Mouse (Mus musculus): ENCODE measurements around the gene Tmem132a. TPM values are rescaled to one million over a fixed set of nuclear protein-coding genes. Genes with fewer than 3 reads are reported as not detected.

Gene Tmem132a
- total RNA-seq, 2 experiments from 2014 or later = 2.8 to 7.2 TPM

DNA sequence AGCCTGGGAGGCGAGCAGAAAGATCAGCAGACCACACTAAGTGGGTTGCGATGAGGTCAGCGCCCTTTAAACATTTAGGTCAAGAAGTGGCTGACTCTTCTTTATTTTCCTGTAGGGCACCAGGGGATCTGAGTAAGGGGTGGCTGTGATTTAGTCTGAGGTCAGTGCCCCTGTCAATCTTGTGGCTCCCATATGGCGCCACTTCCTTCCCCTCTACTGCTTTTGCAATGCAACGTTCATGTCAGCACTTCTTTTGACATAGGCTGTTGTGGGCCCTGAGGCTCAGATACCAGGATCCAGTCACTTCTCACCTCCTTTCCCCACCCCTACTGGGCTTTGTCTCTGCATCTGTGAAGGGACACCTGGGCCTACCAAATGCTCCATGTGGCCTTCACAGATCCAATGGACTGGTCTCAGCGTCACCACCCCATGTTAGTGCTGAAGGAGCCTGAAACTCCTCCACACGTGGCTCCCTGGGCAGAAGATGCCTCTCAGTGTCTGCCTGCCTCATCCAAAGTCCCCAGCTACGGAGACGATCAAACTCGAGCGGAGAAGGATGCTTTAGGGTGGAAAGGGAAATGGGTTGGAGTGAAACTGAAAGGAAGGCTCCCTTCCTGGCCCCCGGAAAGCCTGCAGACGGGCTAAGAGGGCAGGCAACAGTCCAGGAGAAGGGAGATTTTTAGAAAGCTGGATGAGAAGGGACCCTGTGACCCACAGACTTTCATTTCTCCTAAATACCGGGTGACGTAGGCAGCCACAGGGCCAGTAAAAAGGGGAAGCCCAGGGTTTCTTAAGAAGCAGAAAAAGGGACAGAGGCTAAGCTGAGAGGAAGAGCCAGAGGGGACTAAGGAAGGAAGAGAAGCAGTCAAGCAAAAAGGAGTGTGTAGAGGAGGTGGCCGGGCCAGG is 27.8 kb downstream of the Tmem132a start:
- intact Hi-C loops (cut with DNase I) = no loop called here
- TF ChIP-seq CTCF (IDR thresholded peaks at IDR 0.05) = no peak
- Histone ChIP-seq H3K27ac (peak overlapping the region; percentile 61), H3K4me3 (peak overlapping the region; percentile 46)
- no peak for DNase-seq

DNA sequence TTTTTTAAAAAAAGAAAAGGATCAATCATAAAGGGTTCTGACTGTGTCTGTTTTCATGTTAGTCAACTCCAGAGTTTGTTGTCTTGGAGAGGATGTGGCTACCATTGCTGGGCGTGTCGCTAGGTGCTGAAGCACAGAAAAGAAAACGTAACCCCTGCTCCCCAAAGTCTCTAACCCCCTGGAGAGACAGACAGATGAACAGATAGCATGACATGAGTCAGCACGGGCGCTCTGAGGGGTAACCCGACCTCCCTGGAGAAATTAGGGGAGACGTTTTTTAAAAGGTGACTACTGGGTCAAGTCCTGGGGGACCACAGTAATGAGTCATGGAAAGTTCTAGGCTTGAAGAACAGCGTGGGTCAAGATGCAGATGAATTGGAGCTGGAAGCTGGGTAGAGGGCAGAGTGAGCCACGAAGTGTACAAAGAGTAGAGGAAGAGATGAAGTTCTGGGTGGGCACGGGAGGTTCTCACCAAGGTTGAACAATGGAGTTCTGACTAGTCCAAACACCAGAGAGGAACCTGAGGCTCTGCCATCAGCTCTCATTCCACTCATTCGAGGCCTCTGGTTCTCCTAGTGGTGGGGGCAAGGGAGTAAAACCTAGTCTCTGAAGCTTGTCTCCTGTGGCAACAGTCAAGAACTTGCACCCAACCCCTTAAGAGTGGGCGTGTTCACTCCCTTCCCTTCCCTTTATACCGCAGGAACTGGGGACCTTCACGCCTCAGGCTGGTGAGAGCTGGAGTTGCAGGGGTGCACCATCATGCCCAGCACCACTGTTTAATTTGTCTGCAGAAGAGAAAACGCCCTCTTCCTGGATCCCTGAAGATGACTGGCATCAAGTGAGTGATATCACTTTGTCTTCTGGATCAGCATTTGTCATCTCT is 30.5 kb downstream of the Tmem132a start, which contains the start of gene Slc15a3:
Gene Slc15a3 (plus strand): TSS at position 718 of the 883 bp plus-strand sequence.
- no peak within 1 kb of the TSS for H3K27ac ChIP-seq
- H3K4me3 ChIP-seq = no peak within 1 kb of the TSS
- intact Hi-C loops (cut with DNase I) = no loop called here
- no peak for DNase-seq
- no peak for TF ChIP-seq CTCF (IDR thresholded peaks at IDR 0.05)

- no peak overlapping the region for H3K27ac ChIP-seq
- H3K4me3 ChIP-seq = no peak overlapping the region
- intact Hi-C loops (cut with DNase I) = no loop called here
- DNase-seq = no peak
- no peak for TF ChIP-seq CTCF (IDR thresholded peaks at IDR 0.05)
These were observed 34.1 kb downstream of the Tmem132a start for GRCm38 (mm10) chr19:10835671-10836070.

- no peak for TF ChIP-seq CTCF (IDR thresholded peaks at IDR 0.05)
- Histone ChIP-seq H3K27ac (no peak overlapping the region), H3K4me3 (no peak overlapping the region)
- intact Hi-C loops (cut with DNase I) = no loop called here
- no peak for DNase-seq
These were observed 36.1 kb downstream of the Tmem132a start for GRCm38 (mm10) chr19:10833611-10834010.

DNA sequence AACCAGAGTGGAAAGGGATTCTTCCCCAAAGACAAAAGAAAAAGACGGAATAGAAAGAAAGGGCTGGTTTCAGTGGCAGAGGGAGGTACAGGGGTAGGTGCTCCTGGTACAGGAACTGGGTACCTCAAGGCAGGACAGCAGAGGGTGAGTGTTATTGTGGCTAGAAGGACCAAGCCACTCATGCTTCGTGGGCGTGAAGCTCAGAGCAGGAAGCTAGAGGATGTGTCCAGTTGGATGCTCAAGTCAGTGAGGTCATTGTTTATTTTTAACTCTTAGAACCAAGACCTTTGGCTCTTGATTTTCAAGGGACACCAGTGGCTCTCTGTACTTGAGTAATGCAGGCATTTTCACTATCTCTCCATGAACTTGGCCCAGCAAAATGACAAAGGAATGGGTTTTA is 37.7 kb downstream of the Tmem132a start:
- intact Hi-C loops (cut with DNase I) = no loop called here
- no peak overlapping the region for H3K27ac ChIP-seq
- H3K4me3 ChIP-seq = no peak overlapping the region
- TF ChIP-seq CTCF (IDR thresholded peaks at IDR 0.05) = no peak
- DNase-seq = no peak

DNA sequence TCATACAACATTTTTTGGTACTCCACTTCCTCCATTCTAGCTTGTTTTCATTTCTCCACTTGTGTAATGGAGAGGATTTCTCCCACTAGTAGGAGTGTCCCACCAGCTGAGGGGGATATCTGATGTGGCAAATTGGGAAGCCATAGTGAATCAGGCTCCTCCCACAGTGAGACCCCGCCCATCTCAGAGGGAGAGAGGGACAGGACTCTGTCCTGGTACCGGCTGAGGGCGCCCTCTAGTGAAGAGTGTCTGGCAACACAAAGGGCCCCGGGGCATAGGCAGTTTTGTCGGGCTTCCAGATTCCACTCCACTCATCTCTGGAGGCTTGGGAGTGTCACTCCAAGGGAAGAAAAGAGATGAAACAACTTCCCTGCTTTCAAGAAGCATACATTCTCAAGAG is 38.3 kb downstream of the Tmem132a start:
- no peak overlapping the region for H3K4me3 ChIP-seq
- no peak overlapping the region for H3K27ac ChIP-seq
- peak; percentile 72 for TF ChIP-seq CTCF (IDR thresholded peaks at IDR 0.05)
- DNase-seq = peak; percentile 84
- intact Hi-C loops (cut with DNase I) = loop anchor here (1.0 kb wide), 1 partner anchor 117 kb away; no protein-coding TSS in a partner anchor

- intact Hi-C loops (cut with DNase I) = no loop called here
- H3K27ac ChIP-seq = no peak within 1 kb of the TSS
- no peak for DNase-seq
These were observed 40.1 kb downstream of the Tmem132a start, which contains the start of gene Cd6 for GRCm38 (mm10) chr19:10829436-10830175. Cd6 (minus strand) TSS chr19:10830058.

DNA sequence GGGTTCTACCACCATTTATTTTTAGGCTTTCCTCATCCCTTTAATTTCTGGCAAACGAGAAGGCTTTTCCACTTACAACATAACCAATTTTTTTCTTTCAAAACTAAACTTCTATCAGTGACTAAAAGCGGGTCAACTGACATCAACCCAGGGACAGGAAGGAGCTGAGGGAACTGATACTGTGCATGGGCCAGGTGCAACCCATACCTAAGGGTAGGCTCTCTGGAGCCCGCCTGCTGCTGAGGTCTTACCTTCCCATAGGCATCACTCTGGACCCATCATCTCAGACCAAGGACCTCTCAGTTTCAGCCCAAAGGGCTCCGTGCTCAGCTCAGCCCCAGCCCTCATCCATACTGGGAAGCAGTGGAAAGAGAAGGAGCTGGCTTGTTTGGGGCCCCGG is 41.4 kb downstream of the Tmem132a start:
- Histone ChIP-seq H3K27ac (no peak overlapping the region), H3K4me3 (no peak overlapping the region)
- no peak for DNase-seq
- TF ChIP-seq CTCF (IDR thresholded peaks at IDR 0.05) = no peak
- intact Hi-C loops (cut with DNase I) = no loop called here

More at GRCm38 (mm10) chr19:10829436-10830175, 40.1 kb downstream of the Tmem132a start, which contains the start of gene Cd6:
- no peak within 1 kb of the TSS for H3K4me3 ChIP-seq
- no peak for TF ChIP-seq CTCF (IDR thresholded peaks at IDR 0.05)

DNA sequence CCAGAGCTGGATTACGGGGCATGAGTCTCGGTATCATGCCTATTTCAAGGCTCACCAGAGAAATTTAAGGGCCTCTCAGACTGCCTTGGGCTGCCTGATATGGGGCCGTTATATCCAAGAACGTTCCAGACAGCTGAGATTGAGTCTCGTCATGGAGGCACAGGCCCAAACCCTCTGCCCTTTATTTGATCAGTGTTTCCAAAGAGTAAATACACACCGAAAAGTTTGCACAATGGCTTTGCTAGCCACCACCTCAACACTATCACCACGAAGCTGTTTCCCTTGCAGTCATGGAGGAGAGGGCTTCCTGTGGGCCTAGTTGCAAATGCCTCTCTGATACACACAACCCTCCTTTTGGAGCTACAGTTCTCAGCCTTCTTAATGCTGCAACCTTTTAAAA is 45.7 kb downstream of the Tmem132a start:
- DNase-seq = no peak
- no peak overlapping the region for H3K4me3 ChIP-seq
- H3K27ac ChIP-seq = no peak overlapping the region
- intact Hi-C loops (cut with DNase I) = no loop called here
- TF ChIP-seq CTCF (IDR thresholded peaks at IDR 0.05) = no peak

DNA sequence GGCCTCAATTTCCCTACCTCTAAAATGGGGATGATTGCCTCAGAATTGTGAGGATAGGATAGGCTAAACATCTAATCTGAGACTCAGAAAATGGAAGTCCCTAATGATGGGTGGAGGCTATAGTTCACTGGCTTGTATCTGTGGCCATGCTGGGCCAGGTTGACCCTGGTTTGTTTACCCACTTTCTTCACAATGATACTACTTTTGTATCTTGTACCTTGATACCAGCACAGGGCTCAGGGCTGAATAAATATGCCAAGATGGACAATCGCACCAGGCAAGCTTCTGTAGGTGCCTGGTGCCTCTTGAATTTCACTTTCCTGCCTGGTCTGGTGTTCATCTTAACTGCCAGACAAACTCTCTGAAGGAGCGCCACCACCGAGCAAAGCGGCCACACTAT is 47.2 kb downstream of the Tmem132a start:
- intact Hi-C loops (cut with DNase I) = no loop called here
- Histone ChIP-seq H3K4me3 (no peak overlapping the region), H3K27ac (no peak overlapping the region)
- TF ChIP-seq CTCF (IDR thresholded peaks at IDR 0.05) = no peak
- no peak for DNase-seq

DNA sequence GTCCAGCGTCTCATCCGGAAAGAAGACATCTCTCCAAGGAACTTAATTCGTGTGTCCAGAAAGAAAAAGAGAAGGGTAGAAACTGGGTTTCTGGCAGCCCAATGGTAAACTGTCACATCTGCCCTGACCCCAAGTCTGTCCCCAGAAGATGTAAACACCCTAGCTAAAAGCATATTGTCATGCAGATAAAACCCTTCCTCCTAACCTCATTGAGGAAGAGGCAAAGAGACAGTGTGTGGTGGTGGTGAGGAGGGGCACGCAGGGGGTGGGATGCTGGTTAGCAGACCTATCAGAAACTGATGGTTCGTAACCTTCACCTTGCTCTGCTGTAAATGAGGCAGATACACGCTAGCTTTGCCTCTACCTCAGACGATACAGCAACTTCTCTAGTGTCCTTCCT is 48.4 kb downstream of the Tmem132a start:
- TF ChIP-seq CTCF (IDR thresholded peaks at IDR 0.05) = no peak
- Histone ChIP-seq H3K27ac (no peak overlapping the region), H3K4me3 (no peak overlapping the region)
- DNase-seq = no peak
- intact Hi-C loops (cut with DNase I) = no loop called here

Data from gastrocnemius, adult 2 months (tissue).